Mouse (Mus musculus) gonadal fat pad, adult 2 months (tissue): ENCODE measurements around the gene Mmp11. TPM values are rescaled to one million over a fixed set of nuclear protein-coding genes. Genes with fewer than 3 reads are reported as not detected.

Source experiments
- DNase-seq: peaks from one replicate; pipeline ENCODE4 v3.0.0-alpha.2; 2012; ENCODE audit warnings: low read depth
- polyA plus RNA-seq: library from polyadenylated mRNA; depleted of rRNA; stranded (reverse); fragments of >200 nt; gene quantifications from 2 replicates; pipeline ENCODE4 v1.2.3, GENCODE M21; 2012; rRNA removed

The Mmp11 gene
- 15.5 and 16.6 TPM in 2 replicates for polyA plus RNA-seq

- DNase-seq: no peak
These were observed at the start of gene Mmp11 for GRCm38 (mm10) chr10:75935680-75936541. TSS of gene Mmp11 (minus strand) at chr10:75936496.

- DNase-seq: no peak
These were observed 43.1 kb upstream of the Mmp11 start for GRCm38 (mm10) chr10:75979432-75979831.

- no peak for DNase-seq
These were observed 42.5 kb upstream of the Mmp11 start for GRCm38 (mm10) chr10:75978835-75979157.

- no peak for DNase-seq
These were observed 42.0 kb upstream of the Mmp11 start for GRCm38 (mm10) chr10:75978119-75978834.

GRCm38 (mm10) chr10:75975216-75975615 lies 38.9 kb upstream of the Mmp11 start:
- DNase-seq: no peak

GRCm38 (mm10) chr10:75973846-75974245 lies 37.5 kb upstream of the Mmp11 start:
- no peak for DNase-seq

GRCm38 (mm10) chr10:75954381-75954811 lies 18.1 kb upstream of the Mmp11 start, which contains the start of gene Gm5134:
TSS of gene Gm5134 (plus strand) at chr10:75954514.
- DNase-seq: no peak

- DNase-seq: no peak
These were observed 15.2 kb upstream of the Mmp11 start for GRCm38 (mm10) chr10:75951424-75952050.

GRCm38 (mm10) chr10:75950791-75951210 lies 14.5 kb upstream of the Mmp11 start:
- no peak for DNase-seq

- DNase-seq: no peak
These were observed 13.1 kb upstream of the Mmp11 start for GRCm38 (mm10) chr10:75949053-75950045.

GRCm38 (mm10) chr10:75948079-75948478 lies 11.8 kb upstream of the Mmp11 start:
- DNase-seq: no peak

- DNase-seq: no peak
These were observed 9.6 kb upstream of the Mmp11 start for GRCm38 (mm10) chr10:75945896-75946295.

- DNase-seq: no peak
These were observed 8.9 kb upstream of the Mmp11 start for GRCm38 (mm10) chr10:75945213-75945612.

- no peak for DNase-seq
These were observed 7.9 kb upstream of the Mmp11 start for GRCm38 (mm10) chr10:75944066-75944772.

- no peak for DNase-seq
These were observed 6.6 kb upstream of the Mmp11 start, which contains the start of gene Vpreb3 for GRCm38 (mm10) chr10:75942736-75943477. TSS of gene Vpreb3 (plus strand) at chr10:75943057.

- no peak for DNase-seq
These were observed 4.9 kb upstream of the Mmp11 start for GRCm38 (mm10) chr10:75941042-75941824.

- DNase-seq: no peak
These were observed 4.2 kb upstream of the Mmp11 start, which contains the start of gene Gm867 for GRCm38 (mm10) chr10:75940520-75940919. TSS of gene Gm867 (minus strand) at chr10:75940672.

- DNase-seq: no peak
These were observed 3.4 kb upstream of the Mmp11 start for GRCm38 (mm10) chr10:75939481-75940234.
